In the genomic region with DNA sequence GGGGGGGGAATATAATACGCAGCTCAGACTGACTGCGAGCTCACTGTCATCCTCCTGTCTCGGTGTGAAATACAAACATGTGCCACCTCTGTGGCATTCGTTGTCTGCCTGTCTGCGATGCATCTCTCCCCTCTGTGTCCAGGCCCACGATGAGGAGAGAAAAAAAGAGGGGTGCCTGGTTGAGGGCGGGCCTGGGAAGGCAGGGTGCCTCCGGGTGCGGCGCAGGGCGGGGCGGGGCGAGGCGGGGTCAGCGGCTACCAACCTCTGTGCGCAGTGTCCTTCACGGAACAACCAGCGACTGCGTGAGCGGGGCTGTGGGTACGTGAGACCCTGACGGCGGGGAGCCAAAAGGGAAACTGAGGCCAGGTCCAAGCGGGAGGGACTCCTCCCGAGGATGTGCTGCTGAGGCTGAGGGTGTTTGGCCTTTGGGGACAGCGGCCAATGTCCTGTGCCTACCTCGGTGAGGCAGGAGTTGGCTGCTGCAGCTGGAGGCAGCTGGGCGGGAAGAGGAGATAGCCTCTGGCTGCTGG, we compare ENCODE assay signal across 8 mouse cellular contexts. TPM values are rescaled to one million over a fixed set of nuclear protein-coding genes. Genes with fewer than 3 reads are reported as not detected.
DNase-seq lines count a peak whose midpoint lies in the region; ATAC-seq and TF ChIP-seq lines count a peak whose summit lies in the region.

A gene (plus strand): TSS at position 266 of the 530 bp plus-strand sequence.
A gene (minus strand): TSS at position 461 of the 530 bp plus-strand sequence.

- no peak; the same call in 1 of the 2 replicates for ATAC-seq in neural tube, embryonic 11.5 days (ENCODE audit: insufficient read depth, low FRiP score, low TSS enrichment)
- peak; percentile 56 for ATAC-seq in heart, postnatal 0 days (ENCODE audit: insufficient read depth, low read depth)
- no peak for ATAC-seq in cerebellum, adult (ENCODE audit: insufficient number of reproducible peaks, low FRiP score, low TSS enrichment)

- peaks cover 8% of the 10 kb centered on the region for H3K4me1 ChIP-seq in neural tube, embryonic 11.5 days (ENCODE audit: control insufficient read depth, insufficient read depth, low read length)
- H3K4me1 ChIP-seq in erythroblast, embryonic 14.5 days (ENCODE audit: control insufficient read depth) = peaks cover 67% of the 10 kb centered on the region
- peaks cover 3% of the 10 kb centered on the region; the same call in 1 of the 2 replicates for H3K4me1 ChIP-seq in heart, postnatal 0 days (ENCODE audit: control insufficient read depth, insufficient read depth)
- peaks cover 74% of the 10 kb centered on the region for H3K4me1 ChIP-seq in megakaryocyte, embryonic 14.5 days

- H3K27ac ChIP-seq in neural tube, embryonic 11.5 days (ENCODE audit: low read depth, low read length) = no peak within 1 kb of the TSS
- H3K27ac ChIP-seq in heart, postnatal 0 days (ENCODE audit: low read depth) = peak within 1 kb of the TSS; percentile 81

- H3K36me3 ChIP-seq in neural tube, embryonic 11.5 days (ENCODE audit: control insufficient read depth, insufficient read depth, low read length) = no peaks in the 10 kb centered on the region
- peaks cover 28% of the 10 kb centered on the region for H3K36me3 ChIP-seq in erythroblast, embryonic 14.5 days (ENCODE audit: control insufficient read depth)
- no peaks in the 10 kb centered on the region for H3K36me3 ChIP-seq in heart, postnatal 0 days (replicated peaks; ENCODE audit: control insufficient read depth, insufficient read depth, low read length)
- peaks cover 25% of the 10 kb centered on the region for H3K36me3 ChIP-seq in megakaryocyte, embryonic 14.5 days (replicated peaks; ENCODE audit: low read length)

- no peak for TF ChIP-seq EP300 in heart, postnatal 0 days (IDR thresholded peaks at IDR 0.05; ENCODE audit: low read depth)

- H3K9ac ChIP-seq in neural tube, embryonic 11.5 days (ENCODE audit: low read length) = peak within 1 kb of the TSS; percentile 45
- peak within 1 kb of the TSS; percentile 65 for H3K9ac ChIP-seq in heart, postnatal 0 days (replicated peaks; ENCODE audit: low read depth, low read length)

- H3K9me3 ChIP-seq in neural tube, embryonic 11.5 days (ENCODE audit: control insufficient read depth, low read length) = no peaks in the 10 kb centered on the region
- H3K9me3 ChIP-seq in erythroblast, embryonic 14.5 days (ENCODE audit: control insufficient read depth, low read length) = no peaks in the 10 kb centered on the region
- H3K9me3 ChIP-seq in heart, postnatal 0 days (replicated peaks; ENCODE audit: control insufficient read depth, low read length) = no peaks in the 10 kb centered on the region
- no peaks in the 10 kb centered on the region for H3K9me3 ChIP-seq in megakaryocyte, embryonic 14.5 days

- peak within 1 kb of the TSS; percentile 32 for H3K4me3 ChIP-seq in neural tube, embryonic 11.5 days (ENCODE audit: low read depth, low read length)
- peak within 1 kb of the TSS; percentile 65 for H3K4me3 ChIP-seq in erythroblast, embryonic 14.5 days (replicated peaks)
- H3K4me3 ChIP-seq in heart, postnatal 0 days (ENCODE audit: low read depth, low read length) = peak within 1 kb of the TSS; percentile 57
- H3K4me3 ChIP-seq in megakaryocyte, embryonic 14.5 days (replicated peaks) = peak within 1 kb of the TSS; percentile 100

- under 1% methylated on average over 28 of the region's 28 CpGs for WGBS in neural tube, embryonic 11.5 days
- WGBS in heart, postnatal 0 days = 2% methylated on average over 28 of the region's 28 CpGs

- no peak for DNase-seq in neural tube, embryonic 11.5 days (ENCODE audit: low spot score)
- DNase-seq in neural tube, embryonic 10.5 days (ENCODE audit: extremely low spot score, low spot score) = no peak
- DNase-seq in heart, postnatal 0 days (ENCODE audit: low spot score) = no peak
- peak; percentile 71 to 81 for DNase-seq in kidney, postnatal 25 days
- DNase-seq in spleen, postnatal 36 days (ENCODE audit: low spot score in 2 of 2) = peak; percentile 80 to 83

- no peak for TF ChIP-seq CTCF in heart, postnatal 0 days (IDR thresholded peaks at IDR 0.05; ENCODE audit: low read depth)

- peak within 1 kb of the TSS; percentile 81 for H3K4me2 ChIP-seq in neural tube, embryonic 11.5 days (ENCODE audit: low read depth)
- peak within 1 kb of the TSS; percentile 93 for H3K4me2 ChIP-seq in heart, postnatal 0 days (ENCODE audit: low read depth, low read length)

- peaks cover 5% of the 10 kb centered on the region for H3K27me3 ChIP-seq in neural tube, embryonic 11.5 days (ENCODE audit: control insufficient read depth, insufficient read depth, low read length)
- no peaks in the 10 kb centered on the region for H3K27me3 ChIP-seq in erythroblast, embryonic 14.5 days (ENCODE audit: control insufficient read depth)
- no peaks in the 10 kb centered on the region for H3K27me3 ChIP-seq in heart, postnatal 0 days (ENCODE audit: control insufficient read depth, insufficient read depth, low read length)
- H3K27me3 ChIP-seq in megakaryocyte, embryonic 14.5 days (replicated peaks) = no peaks in the 10 kb centered on the region

RNA-seq across cellular contexts. Expression of the first gene that starts in this region (rescaled TPM):
- 21.0 and 26.0 TPM in 2 replicates for polyA plus RNA-seq in neural tube, embryonic 11.5 days (2014; fragmentation: Nextera tagmentation; extraction: Ambion mirVana)
- polyA plus RNA-seq in erythroblast, embryonic 14.5 days (2012) = 62.5 and 75.0 TPM in 2 replicates
- 264 and 335 TPM in 2 replicates for total RNA-seq in heart, postnatal 0 days (2014; rRNA removed; ENCODE audit: low replicate concordance)
- polyA plus RNA-seq in heart, postnatal 0 days (2015; fragmentation: Nextera tagmentation; extraction: Ambion mirVana) = 205 and 210 TPM in 2 replicates
- 531 TPM in 2 replicates for polyA plus RNA-seq in megakaryocyte, embryonic 14.5 days (2012; ENCODE audit: insufficient read depth, low replicate concordance)

RNA-seq across cellular contexts. Expression of the second gene that starts in this region (rescaled TPM):
- polyA plus RNA-seq in neural tube, embryonic 11.5 days (2014; fragmentation: Nextera tagmentation; extraction: Ambion mirVana) = 41.2 and 43.8 TPM in 2 replicates
- 0.91 and 2.0 TPM in 2 replicates for polyA plus RNA-seq in erythroblast, embryonic 14.5 days (2012)
- total RNA-seq in heart, postnatal 0 days (2014; rRNA removed; ENCODE audit: low replicate concordance) = 66.6 and 87.2 TPM in 2 replicates
- 33.5 and 36.9 TPM in 2 replicates for polyA plus RNA-seq in heart, postnatal 0 days (2015; fragmentation: Nextera tagmentation; extraction: Ambion mirVana)
- polyA plus RNA-seq in megakaryocyte, embryonic 14.5 days (2012; ENCODE audit: insufficient read depth, low replicate concordance) = 15.3 and 15.9 TPM in 2 replicates

Comparison
In these comparisons a context has a peak if more than half of its experiments do, and no peak if none do; other contexts are left out.
1. DNase-seq: peak in kidney, postnatal 25 days (2 of 2) and spleen, postnatal 36 days (2 of 2); none in neural tube, embryonic 11.5 days (single experiment), neural tube, embryonic 10.5 days (single experiment) and heart, postnatal 0 days (single experiment).
2. H3K4me3 ChIP-seq: peak in every context shown above with its lines; median percentile 100 in megakaryocyte, embryonic 14.5 days; 65 in erythroblast, embryonic 14.5 days; 57 in heart, postnatal 0 days; 32 in neural tube, embryonic 11.5 days.